10 mouse cellular contexts compared by ENCODE assay signal in the genomic region with DNA sequence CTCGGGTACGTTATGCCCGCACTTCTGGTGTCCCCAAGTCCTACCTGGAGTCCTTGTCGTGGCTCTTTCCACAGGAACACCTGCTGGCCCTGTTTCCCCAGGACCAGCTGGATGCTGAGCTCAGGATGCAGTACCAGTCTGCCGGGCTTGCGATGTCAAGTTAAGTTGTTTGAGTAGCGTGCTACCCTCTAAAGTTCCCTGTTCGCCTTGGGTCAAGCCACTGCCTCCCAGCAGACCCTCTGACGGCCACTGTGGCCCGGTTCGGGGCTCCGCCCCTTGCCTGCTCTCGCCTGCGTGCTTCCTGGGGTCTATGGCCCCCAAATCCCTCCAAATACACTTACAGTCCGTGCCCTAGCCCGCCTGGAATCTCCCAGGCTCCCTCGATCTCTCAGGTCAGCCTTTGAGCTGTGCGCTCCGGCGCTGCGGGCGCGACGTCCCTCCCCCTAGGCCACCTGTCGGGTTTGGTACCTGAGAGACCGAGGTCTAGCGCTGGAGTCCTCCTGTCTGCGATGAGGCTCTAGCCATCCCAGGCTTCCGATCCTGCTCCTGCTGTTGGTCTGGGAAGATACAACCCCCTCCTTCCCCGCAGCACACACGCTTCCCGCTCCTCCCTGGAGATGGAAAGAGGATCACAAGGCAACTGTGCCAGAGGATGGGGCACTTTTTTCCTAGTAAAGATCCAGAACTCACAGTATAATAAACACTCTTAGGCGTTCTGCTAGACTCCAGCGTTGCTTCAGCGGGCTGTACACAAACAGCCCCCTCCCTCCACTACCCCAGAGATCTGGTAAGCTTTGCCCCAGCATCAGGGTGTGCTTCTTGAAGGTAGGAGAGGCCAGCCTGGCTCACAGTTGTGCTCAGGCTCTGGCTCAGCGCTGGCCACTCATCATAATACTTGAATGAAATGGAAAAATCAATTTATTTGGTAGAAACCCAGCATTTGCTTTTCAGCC. TPM values are rescaled to one million over a fixed set of nuclear protein-coding genes. Genes with fewer than 3 reads are reported as not detected.
DNase-seq lines count a peak whose midpoint lies in the region; ATAC-seq and TF ChIP-seq lines count a peak whose summit lies in the region.
"Had no signal": no experiment of that assay in that cellular context is flagged by ENCODE, and none has a peak within 500 bp of the region (broad histone marks: within the 10 kb centered on the region; RNA-seq: fewer than 3 reads in every experiment).

TSS of gene Casr (minus strand) at position 756 of the 953 bp plus-strand sequence.

- no peaks in the 10 kb centered on the region for H3K36me3 ChIP-seq in heart, embryonic 12.5 days
- H3K36me3 ChIP-seq in intestine, embryonic 14.5 days (ENCODE audit: control insufficient read depth, insufficient read depth, low read length): no peaks in the 10 kb centered on the region
- no peaks in the 10 kb centered on the region for H3K36me3 ChIP-seq in midbrain, postnatal 0 days (ENCODE audit: insufficient read depth, low read length)

- TF ChIP-seq CTCF in midbrain, postnatal 0 days (IDR thresholded peaks at IDR 0.05): no peak

- no peak for DNase-seq in heart, postnatal 14 days
- peak; percentile 24 for DNase-seq in embryo, embryonic 10.5 days (ENCODE audit: low spot score)
- DNase-seq in intestine, embryonic 14.5 days (ENCODE audit: low spot score): peak; percentile 60
- DNase-seq in midbrain, postnatal 0 days (ENCODE audit: low spot score): no peak
- no peak for DNase-seq in ovary, postnatal 14 days (ENCODE audit: low spot score)
- no peak for DNase-seq in gastrocnemius, postnatal 25 days
- DNase-seq in adrenal gland, adult 18-20 months (ENCODE audit: low spot score in 2 of 2): no peak
- DNase-seq: cerebellum, adult 9-10 months had no signal

- WGBS in heart, embryonic 12.5 days: 3% methylated on average over 36 of the region's 36 CpGs
- WGBS in intestine, embryonic 14.5 days: 4% methylated on average over 36 of the region's 36 CpGs
- WGBS in midbrain, postnatal 0 days: 3% methylated on average over 36 of the region's 36 CpGs

- H3K9me3 ChIP-seq in heart, embryonic 12.5 days (replicated peaks): no peaks in the 10 kb centered on the region
- no peaks in the 10 kb centered on the region for H3K9me3 ChIP-seq in intestine, embryonic 14.5 days (ENCODE audit: control insufficient read depth, low read length)
- H3K9me3 ChIP-seq in midbrain, postnatal 0 days (ENCODE audit: low read length): no peaks in the 10 kb centered on the region

- peaks cover 21% of the 10 kb centered on the region for H3K27me3 ChIP-seq in heart, embryonic 12.5 days (replicated peaks)
- H3K27me3 ChIP-seq in intestine, embryonic 14.5 days (replicated peaks; ENCODE audit: control insufficient read depth, insufficient read depth, low read length): peaks cover 21% of the 10 kb centered on the region
- H3K27me3 ChIP-seq in midbrain, postnatal 0 days (ENCODE audit: insufficient read depth, low read length): peaks cover 6% of the 10 kb centered on the region; the same call in 1 of the 2 replicates

- H3K9ac ChIP-seq in heart, embryonic 12.5 days: peak within 1 kb of the TSS; percentile 65
- H3K9ac ChIP-seq in intestine, embryonic 14.5 days (ENCODE audit: low read length): no peak within 1 kb of the TSS
- peak within 1 kb of the TSS; percentile 24; the same call in 1 of the 2 replicates for H3K9ac ChIP-seq in midbrain, postnatal 0 days (replicated peaks; ENCODE audit: low read length, poor library complexity, severe bottlenecking)
- H3K9ac ChIP-seq: liver, embryonic 14.5 days had no signal

- H3K4me3 ChIP-seq in heart, embryonic 12.5 days: peak within 1 kb of the TSS; percentile 54
- H3K4me3 ChIP-seq in intestine, embryonic 14.5 days (ENCODE audit: low read depth, low read length): peak within 1 kb of the TSS; percentile 23
- peak within 1 kb of the TSS; percentile 47 for H3K4me3 ChIP-seq in midbrain, postnatal 0 days (ENCODE audit: low read depth, low read length)

- H3K4me2 ChIP-seq in heart, embryonic 12.5 days: peak within 1 kb of the TSS; percentile 95
- peak within 1 kb of the TSS; percentile 55 for H3K4me2 ChIP-seq in intestine, embryonic 14.5 days (ENCODE audit: low read length)
- peak within 1 kb of the TSS; percentile 98 for H3K4me2 ChIP-seq in midbrain, postnatal 0 days (ENCODE audit: low read depth, low read length, poor library complexity, severe bottlenecking)

- H3K27ac ChIP-seq in heart, embryonic 12.5 days (ENCODE audit: poor library complexity, severe bottlenecking): no peak within 1 kb of the TSS
- no peak within 1 kb of the TSS for H3K27ac ChIP-seq in intestine, embryonic 14.5 days (ENCODE audit: low read depth)
- no peak within 1 kb of the TSS for H3K27ac ChIP-seq in midbrain, postnatal 0 days (ENCODE audit: low read depth, low read length)
- H3K27ac ChIP-seq: liver, embryonic 14.5 days had no signal

- ATAC-seq in heart, embryonic 12.5 days (ENCODE audit: insufficient number of reproducible peaks, low FRiP score): no peak
- no peak for ATAC-seq in intestine, embryonic 14.5 days (replicated peaks; ENCODE audit: low FRiP score, low TSS enrichment, low read depth)
- peak; percentile 44 for ATAC-seq in midbrain, postnatal 0 days (ENCODE audit: low FRiP score)

- intact Hi-C loops in heart, postnatal 14 days (cut with DNase I): no loop called here

- H3K4me1 ChIP-seq in heart, embryonic 12.5 days (replicated peaks): peaks cover 6% of the 10 kb centered on the region; the same call in 1 of the 2 replicates
- 0 out of 2 replicates have a peak, but pooled peaks cover 3% of the 10 kb centered on the region for H3K4me1 ChIP-seq in intestine, embryonic 14.5 days (replicated peaks; ENCODE audit: control insufficient read depth, insufficient read depth, low read length)
- H3K4me1 ChIP-seq in midbrain, postnatal 0 days (ENCODE audit: insufficient read depth, low read length): 0 out of 2 replicates have a peak, but pooled peaks cover 5% of the 10 kb centered on the region

RNA-seq across cellular contexts. Expression of gene Casr, which starts in this region (rescaled TPM):
- polyA plus RNA-seq in heart, embryonic 12.5 days (2016; fragmentation: Nextera tagmentation; extraction: Ambion mirVana): 0.04 and 0.24 TPM in 2 replicates
- not detected for total RNA-seq in heart, postnatal 14 days (2021)
- 0.18 TPM in 1 of 2 replicates, not detected in the other for polyA plus RNA-seq in intestine, embryonic 14.5 days (2014; fragmentation: Nextera tagmentation; extraction: Ambion mirVana)
- total RNA-seq in midbrain, postnatal 0 days (2014; rRNA removed): 1.3 and 1.5 TPM in 2 replicates
- polyA plus RNA-seq in midbrain, postnatal 0 days (2015; fragmentation: Nextera tagmentation; extraction: Ambion mirVana): 0.33 and 0.52 TPM in 2 replicates
- total RNA-seq in gastrocnemius, postnatal 25 days (2021): under 1 TPM; 0.43 to 0.94 TPM
- total RNA-seq in adrenal gland, adult 18-20 months (2021): not detected
- polyA plus RNA-seq: liver, embryonic 14.5 days had no signal

Comparison
In these comparisons a context has a peak if more than half of its experiments do, and no peak if none do; other contexts are left out.
1. Peak in DNase-seq, H3K4me3 ChIP-seq and H3K4me2 ChIP-seq in intestine, embryonic 14.5 days; RNA of the gene not detected or under 1 TPM.